Mouse (Mus musculus) liver, postnatal 0 days (tissue): Measurements from ENCODE around the gene Bmf.

Experiments
- CTCF ChIP-seq: sonication (generic); IDR thresholded peaks from 2 replicates; pipeline ENCODE4 v1.5.1; 2016; ENCODE audit warnings: antibody characterized with exemption, low read depth
- EP300 ChIP-seq: IDR thresholded peaks from 2 replicates; pipeline ENCODE4 v1.6.1; 2016; ENCODE audit warnings: antibody characterized with exemption, low read depth, mild to moderate bottlenecking

GRCm38 (mm10) chr2:118587686-118588085 lies 38.2 kb upstream of the Bmf start:
- TF ChIP-seq CTCF, result no peak
- TF ChIP-seq EP300, result no peak
